Mouse (Mus musculus): ENCODE results near the gene Camsap3.
A peak's percentile ranks its signal among the peaks of the same experiment; 100 is the strongest.

Gene Camsap3

GRCm38 (mm10) chr8:3603439-3603838 lies 16.3 kb downstream of the Camsap3 start:
- no peak for DNase-seq

- DNase-seq = no peak
Measured at GRCm38 (mm10) chr8:3606593-3606992, 19.5 kb downstream of the Camsap3 start.

DNA sequence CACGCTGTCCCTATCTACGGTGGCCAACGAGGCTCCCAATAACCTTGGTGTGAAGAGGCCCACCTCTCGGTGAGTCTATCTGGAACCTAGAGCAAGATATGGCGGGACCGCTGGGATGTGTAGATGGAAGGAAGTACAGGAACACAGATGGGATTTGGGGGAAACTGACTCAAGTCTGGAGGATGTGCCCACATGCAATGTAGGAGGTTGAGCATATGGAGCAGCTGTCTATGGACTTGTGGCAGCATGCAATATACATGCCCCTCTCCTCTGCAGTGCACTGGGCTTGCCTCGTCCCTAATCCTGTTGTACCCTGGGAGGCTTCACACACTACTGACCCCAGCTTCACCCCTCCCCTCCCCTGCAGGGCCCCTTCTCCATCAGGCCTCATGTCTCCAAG lies 20.7 kb downstream of the Camsap3 start:
- DNase-seq = no peak

DNA sequence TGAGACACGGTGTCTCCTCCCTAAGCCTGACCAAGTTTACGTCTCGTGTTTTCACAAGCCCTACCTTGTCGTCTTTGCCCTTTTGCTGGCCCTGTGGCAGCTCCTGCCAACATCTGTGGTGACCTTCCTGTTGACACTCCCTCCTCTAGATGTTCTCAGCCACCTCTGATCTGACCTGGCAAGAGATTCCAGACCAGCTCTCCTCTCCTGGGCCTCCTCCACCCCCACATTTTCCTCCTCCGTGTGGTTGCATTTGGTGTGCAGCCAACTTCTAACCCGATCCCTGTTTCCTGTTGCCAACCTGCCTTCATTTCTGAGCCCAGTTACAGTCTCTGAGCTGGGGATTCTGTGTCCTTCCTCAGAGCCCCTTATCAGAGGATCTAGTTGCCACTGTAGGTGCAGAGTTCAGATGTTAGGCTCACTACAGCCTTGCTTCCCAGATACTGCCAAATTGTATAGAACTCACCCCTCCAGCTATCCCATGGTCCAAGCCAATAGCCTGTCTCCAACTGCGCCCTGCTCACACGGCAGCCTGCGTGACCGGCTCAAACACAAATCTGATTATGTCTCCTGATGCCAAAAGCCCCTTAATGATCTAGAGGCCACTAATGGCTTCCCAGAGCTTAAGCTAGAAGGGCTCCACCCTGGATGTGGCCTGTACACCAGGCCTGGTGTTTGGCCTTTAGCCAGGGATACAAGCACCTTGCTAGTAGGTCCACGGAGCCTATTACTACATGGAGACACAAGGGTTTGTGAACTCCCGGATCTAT lies 22.1 kb downstream of the Camsap3 start:
- no peak for DNase-seq

- no peak for DNase-seq
Measured at GRCm38 (mm10) chr8:3609816-3610150, 22.7 kb downstream of the Camsap3 start.

DNA sequence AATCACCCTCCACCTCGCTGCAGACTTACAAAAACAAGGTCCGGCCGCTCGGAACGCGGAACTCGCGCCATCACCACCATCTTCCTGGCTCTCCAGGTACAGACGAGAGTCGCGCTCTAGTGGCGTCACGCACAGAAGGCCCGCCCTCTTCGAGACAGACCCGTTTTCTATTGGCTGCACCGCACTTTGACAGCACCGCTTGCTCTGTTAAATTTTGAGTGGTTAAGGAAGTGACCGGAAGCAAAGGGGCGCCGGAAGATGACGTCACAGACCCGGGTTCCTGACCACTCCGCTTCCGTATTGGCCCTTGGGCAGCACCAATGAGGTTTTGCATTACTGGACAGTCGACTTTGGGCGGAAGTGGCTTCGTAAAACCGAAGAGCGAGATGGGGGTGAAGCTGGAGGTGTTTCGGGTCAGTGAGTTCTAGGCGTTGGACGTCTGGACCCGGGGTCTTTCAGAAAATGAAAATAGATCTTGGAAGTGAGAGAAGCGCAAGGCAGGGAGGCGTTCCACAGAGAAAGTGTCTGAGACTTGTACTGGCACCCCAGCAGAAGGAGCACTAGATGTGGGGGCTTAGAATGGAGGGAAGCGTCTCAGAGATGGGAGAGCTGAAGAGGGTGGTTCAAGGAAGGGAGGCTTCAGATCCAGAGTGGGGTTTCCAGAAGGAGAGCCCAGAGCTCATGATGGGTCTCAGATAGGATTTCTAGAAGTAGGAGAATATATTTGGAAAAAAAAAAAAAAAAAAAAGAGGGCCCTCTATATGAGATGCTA lies 34.3 kb downstream of the Camsap3 start, which contains the start of the genes Xab2 and Pet100:
Gene Xab2 (minus strand): TSS at position 118 of the 772 bp plus-strand sequence.
Gene Pet100 (plus strand): TSS at position 350 of the 772 bp plus-strand sequence.
- DNase-seq = peak; percentile 95 to 98

GRCm38 (mm10) chr8:3622119-3622518 lies 35.0 kb downstream of the Camsap3 start:
- DNase-seq = no peak

- DNase-seq = no peak
Measured at GRCm38 (mm10) chr8:3625445-3625844, 38.4 kb downstream of the Camsap3 start, which contains the start of gene Pcp2. TSS of gene Pcp2 (minus strand) at chr8:3625545.

- no peak for DNase-seq
Measured at GRCm38 (mm10) chr8:3626971-3627370, 39.9 kb downstream of the Camsap3 start.

DNA sequence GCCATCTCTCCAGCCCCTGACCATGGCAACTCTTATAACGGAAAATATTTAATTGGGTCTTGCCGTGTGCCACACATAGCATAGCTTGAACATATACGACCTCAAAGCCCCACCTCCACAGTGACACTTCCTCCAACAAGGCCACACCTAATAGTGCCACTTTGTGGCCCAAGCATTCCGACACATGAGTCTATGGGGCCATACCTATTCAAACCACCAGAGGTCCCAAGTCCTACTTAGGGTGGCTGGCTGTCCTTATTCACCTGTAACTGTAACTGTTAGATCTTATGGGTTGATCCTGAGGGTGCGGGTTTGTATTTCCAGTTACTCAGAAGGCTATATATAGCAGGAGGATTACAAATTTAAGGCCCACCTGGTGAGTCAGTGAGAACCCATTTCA lies 40.9 kb downstream of the Camsap3 start:
- DNase-seq = no peak

- DNase-seq = peak; percentile 76
Measured at GRCm38 (mm10) chr8:3630647-3631477, 43.8 kb downstream of the Camsap3 start, which contains the start of gene Stxbp2. TSS of gene Stxbp2 (plus strand) at chr8:3630955.

DNA sequence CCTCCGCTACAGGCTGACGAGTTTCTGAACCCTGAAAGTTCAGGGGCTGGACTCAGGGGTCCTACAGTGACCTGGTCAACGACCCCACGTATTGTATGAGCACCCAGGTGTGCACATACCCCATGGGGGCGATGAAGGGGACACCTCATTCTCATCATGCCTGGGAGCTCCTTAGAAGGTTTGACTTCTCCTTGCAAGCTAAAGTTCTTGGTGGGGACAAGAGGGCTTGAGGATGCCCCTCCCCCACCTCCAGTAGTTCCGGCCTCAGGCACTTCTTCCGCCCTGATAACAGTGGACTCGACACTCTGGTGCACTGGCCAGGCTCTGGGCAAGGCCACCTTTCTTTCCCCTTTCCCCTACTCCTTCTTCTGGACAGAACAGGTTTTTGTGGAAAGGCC lies 44.4 kb downstream of the Camsap3 start:
- no peak for DNase-seq

GRCm38 (mm10) chr8:3645804-3646203 lies 58.7 kb downstream of the Camsap3 start:
- DNase-seq = peak; percentile 18 to 26

DNA sequence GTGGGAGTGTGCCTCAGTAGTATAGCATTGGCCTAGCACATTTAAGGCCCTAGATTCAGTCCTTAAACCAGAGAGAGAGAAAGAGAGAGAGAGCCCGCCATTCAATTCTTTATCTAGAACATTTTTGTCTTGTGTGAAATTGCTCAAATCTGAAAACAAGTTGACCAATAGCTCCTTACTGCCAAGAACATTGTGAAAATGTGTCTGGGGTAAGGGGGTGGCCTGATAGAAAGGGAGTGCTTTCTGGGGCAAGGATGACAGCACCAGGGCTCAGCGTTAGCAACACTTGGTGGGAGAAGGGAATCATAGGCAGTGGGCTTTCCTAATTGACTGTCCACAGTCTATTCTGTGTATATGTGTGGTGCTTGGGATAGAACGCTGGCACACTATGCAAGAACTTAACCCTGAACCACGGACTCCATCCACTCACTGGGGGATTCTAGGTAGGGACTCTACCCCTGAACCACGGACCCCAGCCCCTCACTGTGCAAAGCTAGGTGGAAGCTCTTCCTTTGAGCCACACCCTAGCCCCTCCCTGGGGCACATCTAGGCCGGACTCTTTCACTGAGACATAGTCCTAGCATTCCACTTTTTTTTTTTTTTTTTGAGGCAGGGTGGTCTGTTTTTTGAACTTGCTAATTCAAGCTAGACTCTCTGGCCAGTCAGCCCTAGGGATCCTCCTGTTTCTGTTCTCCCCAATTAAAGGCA lies 59.9 kb downstream of the Camsap3 start:
- no peak for DNase-seq

- no peak for DNase-seq
Measured at GRCm38 (mm10) chr8:3647561-3647960, 60.5 kb downstream of the Camsap3 start.

- DNase-seq = no peak
Measured at GRCm38 (mm10) chr8:3648268-3648667, 61.2 kb downstream of the Camsap3 start.

DNA sequence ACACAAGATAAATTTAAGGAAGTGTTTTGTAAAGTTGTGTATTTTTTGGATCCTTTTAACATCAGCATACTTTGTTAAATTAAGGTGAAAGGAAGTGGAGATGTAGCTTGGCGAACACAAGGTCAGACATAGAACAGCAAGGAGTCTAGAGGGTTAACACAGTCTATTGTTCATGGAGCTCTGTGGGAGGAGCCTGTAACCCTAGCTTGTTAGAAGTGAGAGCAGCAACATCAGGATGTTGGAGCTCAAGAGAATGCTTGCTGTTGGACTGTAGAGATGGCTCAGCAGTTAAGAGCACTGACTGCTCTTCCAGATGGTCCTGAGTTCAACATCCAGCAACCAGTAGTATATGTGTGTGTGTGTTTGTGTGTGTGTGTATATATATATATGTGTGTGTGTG lies 61.9 kb downstream of the Camsap3 start:
- DNase-seq = no peak

GRCm38 (mm10) chr8:3652845-3653244 lies 65.8 kb downstream of the Camsap3 start:
- no peak for DNase-seq

- no peak for DNase-seq
Measured at GRCm38 (mm10) chr8:3654726-3655508, 67.8 kb downstream of the Camsap3 start.

- DNase-seq = no peak
Measured at GRCm38 (mm10) chr8:3655526-3655925, 68.4 kb downstream of the Camsap3 start, which contains the start of gene Retn. TSS of gene Retn (plus strand) at chr8:3655770.

DNA sequence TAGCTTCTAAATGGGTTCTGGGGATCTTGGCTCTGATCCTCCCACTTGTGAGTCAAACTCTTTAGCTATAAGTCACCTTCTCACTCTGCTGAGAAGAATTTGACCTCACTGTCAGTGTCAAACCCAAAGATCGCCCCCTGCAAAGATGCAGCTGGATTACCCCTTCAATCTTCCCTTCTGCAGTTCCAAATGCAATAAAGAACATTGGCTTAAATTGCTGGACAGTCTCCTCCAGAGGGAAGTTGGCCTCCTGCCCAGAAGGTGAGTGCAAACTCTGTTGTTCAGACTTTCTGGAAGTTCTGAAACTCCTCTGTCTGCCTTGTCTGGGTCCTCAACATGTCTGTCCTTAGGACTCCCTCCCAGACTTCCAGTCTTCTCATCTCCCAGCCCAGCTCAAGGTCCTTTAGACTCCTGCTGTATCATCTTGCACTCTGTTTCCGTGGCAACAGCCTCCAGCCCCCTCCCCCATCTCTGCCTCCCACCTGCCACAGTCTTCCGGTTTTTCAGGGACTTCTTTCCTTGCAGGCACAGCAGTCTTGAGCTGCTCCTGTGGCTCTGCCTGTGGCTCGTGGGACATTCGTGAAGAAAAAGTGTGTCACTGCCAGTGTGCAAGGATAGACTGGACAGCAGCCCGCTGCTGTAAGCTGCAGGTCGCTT lies 69.8 kb downstream of the Camsap3 start:
- DNase-seq = no peak
